20 mouse cellular contexts compared by ENCODE assay signal in the genomic region with DNA sequence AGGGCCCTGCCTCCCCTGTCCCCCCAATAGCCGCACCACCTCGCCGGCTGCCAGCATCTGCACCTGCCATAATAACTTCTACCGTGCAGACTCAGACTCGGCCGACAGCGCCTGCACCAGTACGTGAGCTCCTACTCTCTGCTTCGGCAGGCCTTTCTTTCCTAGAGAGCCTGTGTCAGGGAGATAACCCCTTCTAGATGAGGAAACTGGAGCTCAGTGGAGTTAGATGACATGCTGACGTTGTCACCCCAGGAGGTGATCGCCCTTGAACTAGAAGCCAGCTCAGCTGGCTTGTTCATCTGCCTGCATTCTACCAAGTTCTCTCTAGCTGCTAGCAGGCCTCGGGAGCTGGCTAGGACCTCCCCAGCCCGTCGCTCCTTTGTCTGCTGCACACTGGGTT. TPM values are rescaled to one million over a fixed set of nuclear protein-coding genes. Genes with fewer than 3 reads are reported as not detected.
"Had no signal": no experiment of that assay in that cellular context is flagged by ENCODE, and none has a peak within 500 bp of the region (broad histone marks: within the 10 kb centered on the region; RNA-seq: fewer than 3 reads in every experiment).

No protein-coding gene starts in this region.

- H3K27me3 ChIP-seq: neural tube, embryonic 13.5 days; stomach, embryonic 15.5 days had no signal

- H3K36me3 ChIP-seq: liver, embryonic 13.5 days had no signal

- H3K9me3 ChIP-seq: liver, embryonic 13.5 days; midbrain, embryonic 12.5 days; neural tube, embryonic 13.5 days; stomach, embryonic 15.5 days had no signal

- H3K9ac ChIP-seq: liver, embryonic 13.5 days; lung, embryonic 14.5 days; midbrain, embryonic 12.5 days; neural tube, embryonic 13.5 days; stomach, embryonic 15.5 days had no signal

- ATAC-seq: lung, postnatal 0 days had no signal

- H3K27ac ChIP-seq: kidney, postnatal 0 days; layer of hippocampus, adult 2 months; liver, embryonic 13.5 days; macrophage; midbrain, embryonic 12.5 days; neural tube, embryonic 13.5 days; stomach, embryonic 15.5 days had no signal

- H3K4me2 ChIP-seq: liver, embryonic 13.5 days; lung, embryonic 14.5 days; midbrain, embryonic 12.5 days; neural tube, embryonic 13.5 days; stomach, embryonic 15.5 days had no signal

- DNase-seq: kidney, adult 2 months; kidney, postnatal 25 days; layer of hippocampus, adult 9-11 months; left cerebral cortex, postnatal 4 days; liver, embryonic 13.5 days; lung, embryonic 14.5 days; retina, postnatal 1 day; right cerebral cortex, postnatal 25 days; spleen, adult 18-20 months; thymus, postnatal 25 days had no signal

- H3K4me3 ChIP-seq: layer of hippocampus, adult 2 months; liver, embryonic 13.5 days; midbrain, embryonic 12.5 days; myocyte; neural tube, embryonic 13.5 days; stomach, embryonic 15.5 days had no signal

RNA-seq across cellular contexts. Expression of a gene that starts 12.7 kb away (rescaled TPM):
- total RNA-seq: megakaryocyte, adult 5-6 weeks; monocyte, adult 5-6 weeks had no signal
